Mouse (Mus musculus): ENCODE measurements around the gene Ddx52.

The Ddx52 gene

DNA sequence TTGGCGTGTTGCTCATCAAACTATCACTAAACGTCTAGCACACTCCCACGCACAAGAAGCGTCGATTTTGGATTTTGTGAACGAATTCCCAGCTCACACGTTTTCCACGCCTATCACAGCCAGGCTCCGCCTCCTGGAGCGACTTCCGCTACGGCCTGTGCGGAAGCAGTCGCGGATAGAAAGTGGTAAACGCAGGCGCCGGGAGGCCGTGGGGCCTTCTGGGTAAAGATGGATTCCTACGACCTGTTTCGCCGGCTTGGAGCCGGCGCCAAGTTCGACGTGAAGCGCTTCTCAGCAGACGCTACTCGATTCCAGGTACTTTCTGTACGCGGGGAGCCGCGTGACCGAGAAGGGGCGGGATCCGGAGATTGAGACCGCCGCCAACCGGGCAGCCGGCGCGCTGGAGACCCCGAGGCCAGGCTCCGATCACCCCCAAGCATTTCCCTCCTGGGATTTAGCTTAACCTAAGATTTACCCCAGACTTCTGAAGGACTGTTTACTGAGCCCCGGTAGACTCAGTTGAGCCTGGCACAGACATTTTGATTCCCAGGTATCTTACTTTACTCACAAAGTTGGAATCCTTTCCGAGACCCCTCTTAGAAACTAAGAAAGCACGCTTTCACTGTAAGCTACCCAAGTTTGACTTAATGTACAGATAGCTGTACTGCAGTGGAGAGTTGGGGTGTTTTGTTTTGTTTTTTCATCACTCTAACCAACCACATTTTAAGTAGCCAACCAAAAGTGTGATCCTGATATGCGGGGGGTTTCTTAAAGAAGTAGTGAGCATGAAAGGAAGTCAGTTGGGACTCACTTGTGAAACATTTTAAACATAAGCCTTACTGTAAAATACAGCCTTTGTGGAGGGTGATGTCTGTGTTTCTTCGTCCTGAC lies at the start of gene Ddx52:
Gene Ddx52, plus strand, starts transcription at position 113 of the 891 bp plus-strand sequence.
- peak; percentile 79 for DNase-seq (ENCODE audit: low spot score)

DNA sequence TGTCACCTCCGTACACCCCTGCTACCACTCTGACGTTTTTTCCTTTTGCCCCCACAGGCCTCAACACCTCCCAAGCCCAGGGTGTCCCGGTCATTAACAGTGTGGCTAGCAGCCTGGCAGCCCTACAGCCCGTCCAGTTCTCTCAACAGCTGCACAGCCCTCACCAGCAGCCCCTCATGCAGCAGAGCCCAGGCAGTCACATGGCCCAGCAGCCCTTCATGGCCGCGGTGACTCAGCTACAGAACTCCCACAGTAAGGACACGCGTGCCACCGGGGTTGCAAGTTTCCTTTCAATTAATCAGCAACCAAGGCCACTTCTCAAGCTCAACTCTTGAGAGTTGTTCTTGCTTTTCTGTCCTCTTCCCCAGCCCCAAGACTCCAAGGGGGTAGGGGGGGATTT lies 48.5 kb upstream of the Ddx52 start:
- DNase-seq (ENCODE audit: low spot score): no peak

- no peak for DNase-seq (ENCODE audit: low spot score)
These were observed 45.1 kb upstream of the Ddx52 start for GRCm38 (mm10) chr11:83896430-83897410.

- DNase-seq (ENCODE audit: low spot score): no peak
These were observed 44.3 kb upstream of the Ddx52 start for GRCm38 (mm10) chr11:83897569-83897968.

GRCm38 (mm10) chr11:83902812-83903211 lies 39.0 kb upstream of the Ddx52 start:
- no peak for DNase-seq (ENCODE audit: low spot score)

DNA sequence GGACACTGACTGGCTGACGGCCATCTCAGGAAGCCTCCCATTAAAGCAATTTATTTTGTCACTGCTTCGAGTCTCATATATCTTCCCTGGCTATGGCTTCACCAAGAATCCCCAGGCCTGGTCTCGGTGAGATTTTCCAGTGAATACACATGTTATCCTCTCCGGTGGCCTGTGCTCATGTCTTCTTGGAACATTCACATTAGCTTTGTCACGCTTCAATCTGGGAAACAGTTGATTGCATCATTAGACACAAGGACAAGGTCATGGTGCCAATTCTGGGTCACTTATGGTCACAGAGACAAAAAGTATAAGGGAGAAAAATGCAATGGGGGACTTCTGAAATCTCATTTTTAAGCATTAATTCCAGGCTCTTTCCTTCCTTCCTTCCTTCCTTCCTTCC lies 36.1 kb upstream of the Ddx52 start:
- DNase-seq (ENCODE audit: low spot score): no peak

GRCm38 (mm10) chr11:83908376-83908775 lies 33.5 kb upstream of the Ddx52 start:
- DNase-seq (ENCODE audit: low spot score): no peak

DNA sequence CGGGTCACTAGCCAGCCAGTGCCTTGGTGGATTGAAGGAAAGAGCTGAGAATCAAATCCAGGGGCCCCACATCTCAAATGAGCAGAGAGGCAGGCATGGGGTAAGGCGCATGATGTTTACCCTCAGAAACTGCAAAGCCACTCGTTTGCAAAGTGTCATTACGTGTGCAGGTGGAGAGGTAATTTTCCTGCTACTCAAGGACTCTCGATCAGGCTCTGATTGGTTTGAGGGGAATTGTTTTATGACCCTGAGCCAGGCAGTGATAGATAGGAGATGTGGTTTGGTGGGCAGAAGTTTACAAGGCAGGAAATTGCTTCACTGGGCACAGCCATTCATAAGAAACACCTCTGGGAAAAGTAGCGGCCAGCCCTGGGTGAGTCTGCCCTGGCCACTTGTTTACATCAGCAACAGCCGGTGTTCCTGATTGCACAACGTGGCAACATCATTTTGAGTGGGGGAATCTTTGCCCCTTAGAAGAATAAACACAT lies 28.0 kb upstream of the Ddx52 start:
- DNase-seq (ENCODE audit: low spot score): no peak

DNA sequence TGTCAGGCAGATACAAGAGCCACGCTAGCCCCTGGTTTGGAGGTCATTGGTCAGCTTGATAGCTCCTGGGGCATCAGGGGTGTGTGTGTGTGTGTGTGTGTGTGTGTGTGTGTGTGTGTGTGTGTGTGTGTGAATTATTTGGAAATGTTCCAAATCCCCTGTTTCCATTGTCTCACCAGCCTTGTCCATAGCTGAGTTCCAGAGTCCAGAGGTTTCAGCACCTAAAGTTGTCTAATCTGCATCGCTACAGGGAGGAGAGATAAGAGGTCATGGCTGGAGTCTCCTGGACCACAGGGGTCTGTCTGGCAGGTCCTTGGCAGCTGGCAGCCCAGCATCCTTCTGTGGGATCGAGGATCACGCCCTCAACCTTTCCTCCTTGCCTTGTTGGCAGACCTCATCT lies 27.4 kb upstream of the Ddx52 start:
- DNase-seq (ENCODE audit: low spot score): no peak

- no peak for DNase-seq (ENCODE audit: low spot score)
These were observed 19.3 kb upstream of the Ddx52 start for GRCm38 (mm10) chr11:83922600-83922999.

DNA sequence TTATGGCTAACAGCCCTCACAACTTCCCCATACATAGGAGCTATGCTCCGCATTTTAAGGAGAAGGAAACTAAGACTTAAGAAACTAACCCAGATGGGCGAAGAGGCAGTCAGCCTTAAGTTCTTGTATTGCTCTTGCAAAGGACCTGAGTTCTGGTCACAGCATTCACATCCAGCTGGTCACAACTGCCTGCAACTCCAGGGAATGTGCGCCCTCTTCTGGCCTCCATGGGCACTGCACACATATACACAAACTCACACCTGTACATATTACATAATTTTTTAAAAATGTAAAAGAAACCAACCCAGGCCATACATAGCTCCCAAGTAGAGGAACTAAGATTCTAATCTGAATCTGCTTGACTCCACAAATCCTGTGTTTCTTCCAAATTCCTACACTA lies 14.8 kb upstream of the Ddx52 start:
- no peak for DNase-seq (ENCODE audit: low spot score)

DNA sequence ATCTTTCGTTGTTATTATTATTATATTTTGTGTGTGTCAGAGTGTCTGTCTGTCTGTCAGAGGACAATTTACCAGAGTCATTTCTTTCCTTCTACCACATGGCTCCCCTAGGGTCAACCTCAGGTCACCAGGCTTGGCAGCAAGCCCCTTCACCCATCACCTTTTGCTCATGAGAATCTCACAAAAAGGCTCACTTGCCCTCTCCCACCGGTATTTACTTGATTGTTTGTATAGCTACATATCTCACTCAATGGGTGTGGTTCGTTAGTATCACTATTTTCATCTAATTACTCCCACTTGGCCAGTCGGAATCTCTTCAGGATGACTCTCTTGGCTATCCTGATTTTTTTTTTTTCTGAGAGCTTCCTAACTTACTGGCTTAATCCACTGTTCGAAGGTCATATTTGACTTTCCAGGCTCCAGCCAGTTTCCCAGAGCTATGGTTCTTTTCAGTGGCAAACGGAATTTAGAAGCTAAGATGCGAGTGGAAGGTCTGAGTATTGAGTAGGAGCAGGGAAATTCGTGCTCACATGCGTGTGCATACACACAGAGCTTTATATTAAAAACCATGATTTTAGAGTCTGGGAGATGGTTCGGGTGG lies 9.3 kb upstream of the Ddx52 start:
- DNase-seq (ENCODE audit: low spot score): no peak

DNA sequence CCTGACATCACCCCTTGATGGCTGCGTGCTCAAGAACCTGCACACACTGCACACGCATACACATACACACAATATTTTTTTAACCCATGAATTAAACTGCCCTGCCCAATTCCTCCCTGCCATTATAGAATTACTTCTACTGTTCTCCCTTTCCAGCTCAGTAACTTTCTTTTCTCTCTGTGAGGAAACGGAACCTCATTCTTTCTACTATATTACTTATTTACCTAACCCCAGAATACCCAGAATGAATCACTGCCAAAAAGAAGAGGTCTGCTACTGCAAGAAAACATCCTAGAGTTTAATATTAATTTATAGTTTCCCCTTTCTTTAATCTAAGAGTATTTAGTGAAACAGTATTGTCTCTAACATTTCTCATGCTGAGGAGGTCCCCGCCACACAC lies 8.5 kb upstream of the Ddx52 start:
- DNase-seq (ENCODE audit: low spot score): no peak

- DNase-seq (ENCODE audit: low spot score): peak; percentile 22
These were observed 5.7 kb upstream of the Ddx52 start for GRCm38 (mm10) chr11:83935986-83936665.

DNA sequence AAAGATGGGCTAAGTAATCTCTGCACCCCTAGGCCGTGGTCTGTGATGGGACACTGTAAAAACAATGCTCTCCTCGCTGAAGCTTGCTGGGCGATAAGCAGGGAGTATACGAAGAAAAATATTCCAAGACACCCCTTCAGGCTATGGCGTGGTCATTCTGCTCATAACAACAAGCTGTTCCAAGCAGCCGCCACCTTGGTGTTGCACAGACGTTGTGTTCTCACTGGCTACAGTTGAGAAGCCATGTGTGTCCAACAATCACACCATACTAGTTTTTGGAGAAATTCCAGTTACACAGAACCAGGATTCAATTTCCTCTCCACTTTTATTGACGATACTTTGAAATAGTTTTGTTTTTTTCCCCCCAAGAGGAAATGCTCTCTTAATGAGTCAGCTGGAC lies 3.3 kb upstream of the Ddx52 start:
- DNase-seq (ENCODE audit: low spot score): no peak

DNA sequence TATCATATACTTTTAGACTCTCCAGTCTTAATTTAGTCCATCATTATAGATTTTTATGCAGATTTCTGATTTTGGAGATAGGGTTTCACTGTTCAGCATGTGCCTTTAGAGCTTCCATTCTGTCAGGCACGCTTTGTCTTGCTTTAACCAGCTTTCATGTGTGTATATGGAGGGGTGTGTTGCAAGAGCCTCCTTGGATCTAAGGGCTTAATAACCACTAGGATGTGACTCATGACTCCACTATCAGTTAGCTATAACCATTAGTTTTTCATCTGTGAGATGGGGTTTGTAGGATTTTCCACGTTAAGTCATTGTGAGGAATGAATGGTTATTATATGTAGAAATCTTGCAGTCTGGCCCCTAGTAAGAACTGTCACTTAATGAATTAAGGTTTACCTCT lies 15.0 kb downstream of the Ddx52 start:
- no peak for DNase-seq (ENCODE audit: low spot score)

- DNase-seq (ENCODE audit: low spot score): no peak
These were observed 20.1 kb downstream of the Ddx52 start for GRCm38 (mm10) chr11:83961983-83962382.

DNA sequence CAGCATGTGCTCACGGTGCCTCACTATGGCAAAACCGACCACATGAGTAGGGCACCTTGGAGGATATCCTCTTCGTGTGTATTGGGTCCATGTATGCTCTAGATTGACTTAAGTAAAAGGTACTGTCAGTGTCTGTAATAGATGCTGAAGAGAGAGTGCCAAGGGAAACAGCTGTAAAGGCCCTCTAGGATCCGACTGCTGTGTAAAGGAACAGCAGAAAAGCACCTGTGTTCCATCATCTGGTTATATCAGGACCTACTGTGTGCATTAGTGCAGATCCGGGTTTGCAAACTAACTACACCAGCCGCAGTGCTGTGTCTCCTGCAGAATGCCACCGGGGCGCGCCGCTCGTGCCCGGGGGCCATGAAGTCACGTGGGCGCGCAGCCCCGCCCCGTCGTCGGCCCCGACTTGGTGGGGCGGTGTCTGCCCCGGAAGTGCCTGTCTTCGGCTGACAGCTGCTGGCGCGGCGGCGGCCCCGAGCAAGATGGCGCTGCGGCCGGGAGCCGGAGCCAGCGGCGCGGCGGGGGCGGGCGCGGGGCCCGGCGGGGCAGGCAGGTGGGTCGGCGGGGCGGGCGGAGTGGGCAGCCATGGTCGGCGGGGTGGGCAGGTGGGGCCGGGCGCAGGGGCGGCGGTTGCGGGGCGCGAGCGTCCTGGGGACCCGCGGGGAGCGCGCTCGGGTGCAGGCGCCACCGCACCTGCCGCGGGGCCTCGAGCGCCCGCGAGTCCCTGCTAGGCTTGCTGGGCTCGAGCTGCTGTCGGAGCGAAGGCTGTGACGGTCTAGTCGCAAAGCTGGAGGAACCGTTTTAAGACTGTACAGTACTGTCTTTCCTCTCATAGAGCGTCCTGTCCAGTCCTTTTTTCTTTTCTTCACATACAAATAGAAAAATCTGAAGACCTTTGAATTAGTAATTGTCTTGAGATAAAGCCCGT lies 22.4 kb downstream of the Ddx52 start, which contains the start of gene Synrg:
Gene Synrg, plus strand, starts transcription at position 438 of the 931 bp plus-strand sequence.
- DNase-seq (ENCODE audit: low spot score): peak; percentile 90

DNA sequence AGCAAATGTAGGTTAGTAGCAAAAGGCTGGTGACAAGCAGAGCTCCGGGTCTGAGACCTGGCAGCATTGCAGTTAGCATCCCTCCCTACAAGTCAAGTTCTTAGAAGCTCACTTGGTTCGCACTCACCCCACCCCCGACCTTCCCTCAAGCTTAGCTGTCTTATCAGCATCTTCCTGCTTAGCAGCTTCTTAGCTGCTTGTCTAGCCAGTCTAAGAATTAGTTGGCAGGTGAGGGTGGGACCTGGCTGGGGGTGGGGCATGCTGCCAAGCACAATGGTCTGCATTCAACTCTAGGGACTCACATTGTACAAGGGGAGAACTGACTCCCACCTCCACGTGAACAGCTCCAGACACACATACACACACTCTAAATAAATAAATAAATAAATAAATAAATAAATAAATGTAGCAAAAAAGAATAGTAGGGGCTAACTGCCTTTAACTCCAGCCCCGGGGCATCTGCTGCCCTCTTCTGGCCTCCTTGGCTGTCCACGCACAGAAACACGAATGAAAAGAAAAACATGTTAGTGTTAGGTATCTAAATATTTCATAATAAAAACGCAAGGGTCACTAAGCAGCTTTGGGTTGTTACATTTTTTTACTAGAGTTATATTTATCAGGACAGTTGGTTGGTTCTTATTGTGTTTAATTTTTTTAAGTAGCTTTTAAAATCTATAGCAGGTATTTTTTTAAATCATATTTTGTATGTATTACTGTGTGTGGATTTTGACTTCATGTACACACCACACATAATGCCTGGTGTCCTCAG lies 25.8 kb downstream of the Ddx52 start:
- DNase-seq (ENCODE audit: low spot score): no peak

DNA sequence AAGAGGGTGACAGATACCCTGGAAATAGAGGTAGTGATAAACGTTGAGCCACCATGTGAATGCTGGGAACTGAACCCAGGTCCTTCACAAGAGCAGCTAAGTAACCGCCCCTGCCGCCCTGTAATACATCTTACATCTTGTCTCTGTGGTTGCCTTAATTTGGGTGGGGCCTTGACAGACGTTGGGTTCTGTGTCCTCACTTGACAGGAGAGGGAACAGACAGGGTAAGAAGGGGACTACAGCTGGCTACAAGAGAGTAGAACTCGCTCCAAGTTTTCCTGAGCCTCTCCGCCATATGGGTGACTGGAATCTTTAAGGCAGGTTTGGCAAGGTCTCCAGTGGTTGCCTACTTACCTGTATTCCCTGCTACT lies 26.3 kb downstream of the Ddx52 start:
- DNase-seq (ENCODE audit: low spot score): no peak
